Mouse (Mus musculus) cerebellum, adult 11-12 months (tissue): ENCODE measurements around the gene Wdr45.
A peak's percentile ranks its signal among the peaks of the same experiment; 100 is the strongest.

Experiments
- DNase-seq: peaks from one replicate; pipeline ENCODE4 v3.0.0; 2022

The Wdr45 gene

DNA sequence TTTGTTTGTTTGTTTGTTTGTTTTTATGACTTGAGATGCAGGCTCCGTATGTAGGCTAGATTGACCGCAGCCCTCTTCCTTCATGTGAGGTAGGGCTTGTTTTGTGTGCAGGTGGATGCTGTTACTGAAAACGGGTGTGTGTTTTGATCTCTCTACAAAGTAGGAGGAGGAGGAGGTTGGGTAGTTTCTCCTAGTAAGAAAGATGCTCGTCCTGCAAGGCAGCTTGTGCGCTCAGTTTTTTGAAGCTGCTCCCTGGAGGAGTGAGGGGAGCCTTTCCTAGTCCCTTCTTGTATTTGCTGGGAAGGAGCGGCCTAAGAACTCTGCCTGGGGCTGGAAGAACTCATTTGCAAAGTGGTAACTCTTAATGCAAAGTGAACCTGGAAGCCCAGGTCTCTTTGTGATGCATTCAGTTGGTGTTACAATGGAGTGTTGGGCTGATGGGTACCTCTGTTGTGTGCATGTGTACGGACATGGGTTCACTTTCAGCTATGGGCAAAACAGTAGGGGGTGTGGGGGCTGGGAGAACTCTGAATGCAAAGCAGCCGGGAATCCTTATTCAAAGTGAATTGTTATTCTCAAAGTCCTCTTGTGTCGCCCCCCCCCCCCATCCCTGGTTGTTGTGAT, 50.6 kb downstream of the Wdr45 start:
- DNase-seq: no peak

DNA sequence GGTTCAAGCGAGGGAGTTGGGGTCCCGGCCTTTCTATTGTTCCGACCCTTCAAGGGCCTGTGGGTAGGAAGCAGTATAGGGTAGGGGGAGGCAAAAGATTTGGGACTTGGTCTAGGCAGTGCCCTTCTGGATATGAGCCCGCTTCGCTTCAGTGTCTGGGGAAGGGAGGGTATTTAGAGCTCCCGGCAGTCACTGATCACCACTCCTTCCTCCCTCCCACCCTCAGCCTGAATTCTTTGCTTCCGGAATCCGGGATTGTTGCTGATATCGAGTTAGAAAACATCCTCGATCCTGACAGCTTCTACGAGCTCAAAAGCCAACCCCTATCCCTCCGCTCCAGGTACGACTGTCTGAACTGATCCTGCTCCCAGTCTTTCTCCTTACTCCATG, 51.1 kb downstream of the Wdr45 start:
- DNase-seq: no peak

DNA sequence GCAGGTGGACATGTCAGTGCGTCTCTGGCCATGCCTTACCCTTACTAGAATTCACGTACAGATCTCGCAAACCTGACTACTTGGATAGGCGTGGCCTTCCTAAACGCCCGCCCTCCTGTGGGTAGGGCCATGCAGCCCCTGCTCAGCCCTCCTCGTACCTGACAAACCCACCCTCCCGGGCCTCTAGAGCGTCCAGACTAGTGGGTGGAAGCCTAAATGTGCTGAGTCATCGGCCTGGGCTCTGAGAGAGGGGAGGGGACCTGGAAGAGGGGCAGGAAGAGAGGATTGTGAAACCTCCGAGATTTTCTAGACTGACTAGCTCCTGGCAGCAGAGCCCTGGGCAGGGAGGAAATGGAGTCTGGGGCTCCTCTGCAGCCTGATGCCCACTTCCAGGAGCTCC, 51.6 kb downstream of the Wdr45 start:
- DNase-seq: peak; percentile 37

DNA sequence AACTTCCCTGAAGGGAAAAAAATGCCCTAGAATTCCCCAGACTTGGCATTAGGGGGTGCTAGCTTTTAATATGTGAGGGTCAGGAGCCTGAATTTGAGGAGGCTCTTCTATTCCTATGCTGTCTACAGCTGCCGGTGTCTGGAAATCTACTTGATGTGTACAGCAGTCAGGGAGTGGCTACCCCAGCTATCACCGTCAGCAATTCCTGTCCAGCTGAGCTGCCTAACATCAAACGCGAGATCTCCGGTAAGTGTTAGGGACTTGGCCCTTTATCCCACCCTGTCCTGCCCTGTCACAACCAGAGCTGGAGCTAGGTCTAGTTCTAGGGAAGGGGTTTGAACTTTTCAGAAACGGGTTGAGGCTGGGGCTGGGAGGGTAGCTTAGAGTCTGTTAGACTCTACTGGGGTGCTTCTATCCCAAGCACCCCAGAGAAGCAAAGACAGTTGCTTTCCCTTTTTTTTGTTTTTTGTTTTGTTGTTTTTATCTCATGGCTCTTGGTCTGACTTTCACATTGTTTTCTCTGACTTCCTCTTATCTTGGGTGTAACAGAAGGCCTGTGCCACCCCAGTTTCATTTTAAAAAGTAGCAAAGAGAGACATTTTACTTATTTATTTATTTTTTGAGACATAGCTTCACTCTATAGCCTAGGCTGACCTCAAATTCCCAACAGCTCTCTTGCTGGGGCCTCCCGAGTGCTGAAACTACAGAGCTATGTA, 55.3 kb downstream of the Wdr45 start:
- no peak for DNase-seq

DNA sequence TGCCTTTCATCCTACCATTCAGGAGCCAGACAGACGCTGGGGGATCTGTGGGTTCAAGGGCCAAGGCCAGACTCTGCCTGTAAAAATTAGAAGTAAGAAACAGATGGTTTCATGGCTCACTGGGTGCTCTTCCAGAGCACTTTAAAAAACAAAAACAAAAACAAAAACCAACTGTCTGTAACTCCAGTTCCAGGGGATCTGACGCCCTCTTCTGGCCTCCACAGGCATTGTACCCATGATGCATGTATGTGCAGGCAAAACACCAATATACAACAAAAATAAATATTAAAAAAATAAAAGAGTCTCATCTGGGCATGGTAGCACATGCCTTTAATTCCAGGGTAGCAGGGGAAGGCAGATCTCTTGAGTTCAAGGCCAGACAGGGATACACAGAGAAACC, 58.6 kb downstream of the Wdr45 start:
- DNase-seq: no peak

DNA sequence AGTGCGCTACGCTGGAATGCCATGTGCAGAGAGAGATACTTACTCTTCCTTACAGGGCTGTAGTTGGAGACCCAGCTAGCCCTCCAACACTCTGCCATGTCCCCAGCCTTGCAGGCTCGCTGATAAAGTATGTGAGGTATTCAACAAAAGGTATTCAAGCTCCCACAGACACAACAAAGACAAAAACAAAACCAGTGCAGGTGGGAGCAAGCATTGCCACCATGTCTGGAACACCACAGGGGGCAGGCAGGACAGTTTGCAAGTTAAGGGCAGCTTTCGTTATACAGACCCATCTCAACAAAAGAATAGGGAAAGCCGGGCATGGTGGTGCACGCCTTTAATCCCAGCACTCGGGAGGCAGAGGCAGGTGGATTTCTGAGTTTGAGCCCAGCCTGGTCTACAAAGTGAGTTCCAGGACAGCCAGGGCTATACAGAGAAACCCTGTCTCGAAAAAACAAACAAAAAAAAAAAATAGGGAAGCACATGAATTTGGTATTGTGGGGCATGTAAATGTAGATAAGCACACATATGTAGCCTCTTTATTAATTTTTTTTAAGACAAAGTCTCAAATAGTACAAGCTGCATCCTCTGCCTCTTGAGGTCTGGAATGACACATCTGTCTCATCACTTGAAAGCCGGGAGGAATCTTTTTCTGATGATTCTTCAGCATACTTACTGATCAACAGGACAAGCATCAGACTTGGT, 61.5 kb downstream of the Wdr45 start:
- no peak for DNase-seq

DNA sequence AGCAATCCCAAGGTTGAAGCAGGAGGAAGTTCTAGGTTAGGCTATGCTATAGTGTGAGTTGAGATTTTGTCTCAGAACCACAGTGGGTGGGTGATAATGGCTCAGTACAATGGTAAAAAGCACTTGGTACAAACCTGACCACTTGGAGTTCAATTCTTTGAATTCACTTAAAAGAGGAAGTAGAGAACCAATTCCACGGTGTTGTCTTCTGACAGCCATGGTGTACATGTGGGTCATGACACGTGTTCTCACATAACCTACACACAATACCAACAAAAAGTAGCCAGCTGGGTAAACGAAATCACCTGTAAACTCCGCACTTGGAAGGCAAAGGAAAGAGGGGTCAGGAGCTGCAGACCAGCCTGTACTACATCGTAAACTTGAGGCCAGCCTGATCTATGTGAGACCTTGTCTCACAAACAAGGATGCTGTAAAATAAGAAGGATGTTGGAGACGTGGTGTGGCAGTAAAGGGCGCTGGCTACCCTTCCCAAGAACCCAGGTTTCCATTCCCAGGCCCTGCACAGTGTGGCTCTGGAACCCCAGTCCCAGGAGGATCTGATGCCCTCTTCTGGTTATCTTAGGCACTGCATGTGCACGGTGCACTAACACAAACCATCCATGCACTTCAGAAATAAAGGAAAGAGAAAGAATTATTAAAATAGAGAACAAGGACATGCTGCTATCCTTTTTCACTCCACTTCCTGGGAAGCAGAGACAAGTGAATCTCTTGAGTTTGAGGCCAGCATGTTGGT, 62.4 kb downstream of the Wdr45 start:
- DNase-seq: no peak
